Mouse (Mus musculus) neural tube, embryonic 12.5 days (tissue): ENCODE measurements around the gene Cdh1. TPM values are rescaled to one million over a fixed set of nuclear protein-coding genes. Genes with fewer than 3 reads are reported as not detected.
A peak's percentile ranks its signal among the peaks of the same experiment; 100 is the strongest.
"Not testable (repeated sequence)": the region's sequence is repeated elsewhere in the genome, so short reads cannot be mapped to it uniquely, and the experiment has no call there.

Source experiments
- ATAC-seq: fragments of 200-750 bp; cut with Nextera tagmentation; 2 replicates; pipeline ENCODE4 v1.8.0; 2017; ENCODE audit warnings: low read depth, mild to moderate bottlenecking, moderate TSS enrichment, moderate library complexity; ENCODE audit not compliant: low FRiP score
- H3K27ac ChIP-seq: fragments of 300-500 bp; sonication (generic); 2 replicates; pipeline ENCODE4 v1.5.1; 2016
- H3K27me3 ChIP-seq: fragments of 300-500 bp; sonication (generic); replicated peaks from 2 replicates; pipeline ENCODE4 v1.6.1; 2016; ENCODE audit warnings: mild to moderate bottlenecking
- H3K36me3 ChIP-seq: fragments of 300-500 bp; sonication (generic); 2 replicates; pipeline ENCODE4 v1.6.1; 2016; ENCODE audit warnings: mild to moderate bottlenecking
- H3K4me1 ChIP-seq: fragments of 300-500 bp; sonication (generic); 2 replicates; pipeline ENCODE4 v1.6.1; 2016
- H3K4me2 ChIP-seq: fragments of 300-500 bp; sonication (generic); replicated peaks from 2 replicates; pipeline ENCODE4 v1.6.1; 2016; ENCODE audit warnings: mild to moderate bottlenecking
- H3K4me3 ChIP-seq: fragments of 300-500 bp; sonication (generic); 2 replicates; pipeline ENCODE4 v1.5.1; 2016
- H3K9ac ChIP-seq: fragments of 300-500 bp; sonication (generic); 2 replicates; pipeline ENCODE4 v1.6.1; 2016; ENCODE audit warnings: mild to moderate bottlenecking
- H3K9me3 ChIP-seq: fragments of 300-500 bp; sonication (generic); 2 replicates; pipeline ENCODE4 v1.6.1; 2016; ENCODE audit warnings: mild to moderate bottlenecking
- WGBS: fragments of 180-500 bp; shearing (Covaris S2); methylation state at CpG from one replicate; pipeline ENCODE4 v1.1.7; 2016; 5-methylcytosine and 5-hydroxymethylcytosine counted together
- polyA plus RNA-seq: library from polyadenylated mRNA; unstranded; fragments of >200 nt; fragmentation: Nextera tagmentation; extraction: Ambion mirVana; gene quantifications from 2 replicates; pipeline ENCODE4 v1.2.1, GENCODE M21; 2016

The Cdh1 gene
- polyA plus RNA-seq, 1 experiment from 2014 or later = 3.4 TPM

- no peak for ATAC-seq
- H3K4me2 ChIP-seq = peak overlapping the region; percentile 86
- H3K9ac ChIP-seq = no peak overlapping the region
- peak overlapping the region; percentile 43 for H3K4me3 ChIP-seq
- no peak overlapping the region for H3K27ac ChIP-seq
- H3K36me3 ChIP-seq = no peaks in the 10 kb centered on the region
- WGBS = 1% methylated on average over 19 of the region's 19 CpGs
- no peaks in the 10 kb centered on the region for H3K9me3 ChIP-seq
- peaks cover 13% of the 10 kb centered on the region for H3K4me1 ChIP-seq
- peaks cover 60% of the 10 kb centered on the region for H3K27me3 ChIP-seq
Measured at GRCm38 (mm10) chr8:106603933-106604332, 782 bp downstream of the Cdh1 start.

- peaks cover 13% of the 10 kb centered on the region for H3K4me1 ChIP-seq
- H3K9me3 ChIP-seq = no peaks in the 10 kb centered on the region
- no peak overlapping the region for H3K9ac ChIP-seq
- no peak overlapping the region for H3K4me3 ChIP-seq
- H3K4me2 ChIP-seq = no peak overlapping the region
- peaks cover 60% of the 10 kb centered on the region for H3K27me3 ChIP-seq
- H3K36me3 ChIP-seq = no peaks in the 10 kb centered on the region
- no peak overlapping the region for H3K27ac ChIP-seq
- ATAC-seq = no peak
- 80% methylated on average over 7 of the region's 7 CpGs for WGBS
Measured at GRCm38 (mm10) chr8:106605657-106606056, 2.5 kb downstream of the Cdh1 start.

- Histone ChIP-seq H3K4me1 (peaks cover 13% of the 10 kb centered on the region), H3K27me3 (peaks cover 58% of the 10 kb centered on the region), H3K4me3 (no peak overlapping the region), H3K36me3 (no peaks in the 10 kb centered on the region), H3K4me2 (no peak overlapping the region), H3K9ac (no peak overlapping the region), H3K27ac (no peak overlapping the region), H3K9me3 (no peaks in the 10 kb centered on the region)
- WGBS = 56% methylated on average over 4 of the region's 4 CpGs
- no peak for ATAC-seq
Measured at GRCm38 (mm10) chr8:106606121-106606520, 3.0 kb downstream of the Cdh1 start.

- H3K4me2 ChIP-seq = no peak overlapping the region
- no peak for ATAC-seq
- no peaks in the 10 kb centered on the region for H3K9me3 ChIP-seq
- H3K27me3 ChIP-seq = peaks cover 53% of the 10 kb centered on the region
- 52% methylated on average over 12 of the region's 15 CpGs for WGBS
- no peak overlapping the region for H3K9ac ChIP-seq
- H3K27ac ChIP-seq = no peak overlapping the region
- H3K36me3 ChIP-seq = no peaks in the 10 kb centered on the region
- H3K4me3 ChIP-seq = no peak overlapping the region
- peaks cover 13% of the 10 kb centered on the region for H3K4me1 ChIP-seq
Measured at GRCm38 (mm10) chr8:106606601-106607145, 3.5 kb downstream of the Cdh1 start.

- 88% methylated on average over 4 of the region's 4 CpGs for WGBS
- H3K4me3 ChIP-seq, H3K27ac ChIP-seq, H3K4me2 ChIP-seq, H3K9ac ChIP-seq, H3K9me3 ChIP-seq, ATAC-seq, H3K36me3 ChIP-seq: not testable (repeated sequence)
- peaks cover 42% of the 10 kb centered on the region for H3K27me3 ChIP-seq
- H3K4me1 ChIP-seq = peaks cover 13% of the 10 kb centered on the region
Measured at GRCm38 (mm10) chr8:106607783-106608182, 4.6 kb downstream of the Cdh1 start.

- no peaks in the 10 kb centered on the region for H3K9me3 ChIP-seq
- H3K4me3 ChIP-seq = no peak overlapping the region
- peaks cover 8% of the 10 kb centered on the region for H3K4me1 ChIP-seq
- ATAC-seq = no peak
- H3K27me3 ChIP-seq = peaks cover 36% of the 10 kb centered on the region
- H3K36me3 ChIP-seq = no peaks in the 10 kb centered on the region
- no peak overlapping the region for H3K4me2 ChIP-seq
- 60% methylated on average over 3 of the region's 3 CpGs for WGBS
- no peak overlapping the region for H3K9ac ChIP-seq
- no peak overlapping the region for H3K27ac ChIP-seq
Measured at GRCm38 (mm10) chr8:106608425-106608824, 5.3 kb downstream of the Cdh1 start.

GRCm38 (mm10) chr8:106609076-106609903 is 6.1 kb downstream of the Cdh1 start:
- Histone ChIP-seq H3K9ac (no peak overlapping the region), H3K27ac (no peak overlapping the region), H3K4me1 (no peaks in the 10 kb centered on the region), H3K4me2 (no peak overlapping the region), H3K36me3 (no peaks in the 10 kb centered on the region), H3K9me3 (no peaks in the 10 kb centered on the region), H3K27me3 (peaks cover 27% of the 10 kb centered on the region), H3K4me3 (no peak overlapping the region)
- no peak for ATAC-seq
- 72% methylated on average over 7 of the region's 7 CpGs for WGBS

GRCm38 (mm10) chr8:106610958-106611640 is 7.9 kb downstream of the Cdh1 start:
- peaks cover 11% of the 10 kb centered on the region for H3K27me3 ChIP-seq
- ATAC-seq = no peak
- H3K4me1 ChIP-seq = no peaks in the 10 kb centered on the region
- H3K9ac ChIP-seq = no peak overlapping the region
- 71% methylated on average over 9 of the region's 9 CpGs for WGBS
- H3K9me3 ChIP-seq = no peaks in the 10 kb centered on the region
- no peak overlapping the region for H3K4me3 ChIP-seq
- no peak overlapping the region for H3K27ac ChIP-seq
- no peaks in the 10 kb centered on the region for H3K36me3 ChIP-seq
- H3K4me2 ChIP-seq = no peak overlapping the region

GRCm38 (mm10) chr8:106612047-106612446 is 8.9 kb downstream of the Cdh1 start:
- Histone ChIP-seq H3K4me2 (no peak overlapping the region), H3K9ac (no peak overlapping the region), H3K27me3 (peaks cover 3% of the 10 kb centered on the region), H3K36me3 (no peaks in the 10 kb centered on the region), H3K4me3 (no peak overlapping the region), H3K4me1 (no peaks in the 10 kb centered on the region), H3K9me3 (no peaks in the 10 kb centered on the region), H3K27ac (no peak overlapping the region)
- no peak for ATAC-seq
- 77% methylated on average over 3 of the region's 3 CpGs for whole genome bisulfite sequencing

GRCm38 (mm10) chr8:106614704-106615103 is 11.6 kb downstream of the Cdh1 start:
- WGBS = 68% methylated on average over 5 of the region's 5 CpGs
- H3K36me3 ChIP-seq = no peaks in the 10 kb centered on the region
- no peak overlapping the region for H3K4me2 ChIP-seq
- no peaks in the 10 kb centered on the region for H3K9me3 ChIP-seq
- H3K27ac ChIP-seq = no peak overlapping the region
- H3K4me1 ChIP-seq = no peaks in the 10 kb centered on the region
- H3K9ac ChIP-seq = no peak overlapping the region
- no peak for ATAC-seq
- H3K27me3 ChIP-seq = no peaks in the 10 kb centered on the region
- H3K4me3 ChIP-seq = no peak overlapping the region

- H3K27me3 ChIP-seq = no peaks in the 10 kb centered on the region
- 81% methylated on average over 10 of the region's 10 CpGs for WGBS
Measured at GRCm38 (mm10) chr8:106615661-106616299, 12.6 kb downstream of the Cdh1 start.

GRCm38 (mm10) chr8:106616679-106617078 is 13.5 kb downstream of the Cdh1 start:
- no peak for ATAC-seq
- no peak overlapping the region for H3K27ac ChIP-seq
- H3K27me3 ChIP-seq = no peaks in the 10 kb centered on the region
- H3K4me3 ChIP-seq = no peak overlapping the region
- no peaks in the 10 kb centered on the region for H3K36me3 ChIP-seq
- WGBS = 54% methylated on average over 4 of the region's 4 CpGs
- H3K9me3 ChIP-seq = no peaks in the 10 kb centered on the region
- H3K4me2 ChIP-seq = no peak overlapping the region
- no peak overlapping the region for H3K9ac ChIP-seq
- H3K4me1 ChIP-seq = 0 out of 2 replicates have a peak, but pooled peaks cover 4% of the 10 kb centered on the region

More at GRCm38 (mm10) chr8:106615661-106616299, 12.6 kb downstream of the Cdh1 start:
- Histone ChIP-seq H3K36me3 (no peaks in the 10 kb centered on the region), H3K4me2 (no peak overlapping the region), H3K9ac (no peak overlapping the region), H3K27ac (no peak overlapping the region), H3K9me3 (no peaks in the 10 kb centered on the region), H3K4me3 (no peak overlapping the region), H3K4me1 (0 out of 2 replicates have a peak, but pooled peaks cover 4% of the 10 kb centered on the region)
- ATAC-seq = no peak
